Comparison of ENCODE assay signal across 25 mouse cellular contexts in genomic region chr11:48843202-48843601, GRCm38 (mm10). TPM values are rescaled to one million over a fixed set of nuclear protein-coding genes. Genes with fewer than 3 reads are reported as not detected.
A peak's percentile ranks its signal among the peaks of the same experiment; 100 is the strongest.
DNase-seq lines count a peak whose midpoint lies in the region; ATAC-seq and TF ChIP-seq lines count a peak whose summit lies in the region.
"Had no signal": no experiment of that assay in that cellular context is flagged by ENCODE, and none has a peak within 500 bp of the region (broad histone marks: within the 10 kb centered on the region; RNA-seq: fewer than 3 reads in every experiment).

No protein-coding gene starts in this region.

- intact Hi-C loops in left cerebral cortex, postnatal 14 days (cut with DNase I) = no loop called here

- no peak for TF ChIP-seq CTCF in kidney, adult 2 months (conservative IDR thresholded peaks at IDR 0.05; ENCODE audit: insufficient read depth, insufficient read length, low read depth, low read length)
- no peak for TF ChIP-seq CTCF in forebrain, postnatal 0 days (IDR thresholded peaks at IDR 0.05; ENCODE audit: low read depth)

- 81% methylated on average over 11 of the region's 11 CpGs for WGBS in kidney, embryonic 15.5 days
- 53% methylated on average over 11 of the region's 11 CpGs for WGBS in kidney, adult 2 months
- 85% methylated on average over 11 of the region's 11 CpGs for WGBS in forebrain, postnatal 0 days

- no peak for ATAC-seq in kidney, embryonic 15.5 days (replicated peaks; ENCODE audit: low FRiP score)
- no peak for ATAC-seq in forebrain, postnatal 0 days
- ATAC-seq: activated CD4-positive, CD25-positive, alpha-beta regulatory T cell, adult 4 months; forebrain, embryonic 13.5 days; liver, embryonic 12.5 days; midbrain, embryonic 13.5 days had no signal

- no peak overlapping the region for H3K27ac ChIP-seq in kidney, embryonic 15.5 days
- peak overlapping the region; percentile 97 for H3K27ac ChIP-seq in kidney, adult 2 months (ENCODE audit: insufficient read depth, low read depth, low read length)
- no peak overlapping the region for H3K27ac ChIP-seq in forebrain, postnatal 0 days (ENCODE audit: low read depth, low read length)
- H3K27ac ChIP-seq: embryonic facial prominence, embryonic 13.5 days; forebrain, embryonic 13.5 days; hindbrain, embryonic 12.5 days; limb, embryonic 12.5 days; liver, embryonic 12.5 days; midbrain, embryonic 13.5 days had no signal

- H3K4me3 ChIP-seq in kidney, embryonic 15.5 days (replicated peaks) = no peak overlapping the region
- H3K4me3 ChIP-seq in kidney, adult 2 months (ENCODE audit: insufficient read depth, low read depth, low read length) = no peak overlapping the region
- no peak overlapping the region for H3K4me3 ChIP-seq in forebrain, postnatal 0 days (ENCODE audit: low read depth, low read length)
- H3K4me3 ChIP-seq: embryonic facial prominence, embryonic 13.5 days; erythroblast, embryonic 14.5 days; forebrain, embryonic 13.5 days; hindbrain, embryonic 12.5 days; limb, embryonic 12.5 days; liver, embryonic 12.5 days; megakaryocyte, embryonic 14.5 days; midbrain, embryonic 13.5 days had no signal

- no peak overlapping the region for H3K4me2 ChIP-seq in kidney, embryonic 15.5 days
- H3K4me2 ChIP-seq in forebrain, postnatal 0 days (ENCODE audit: low read depth) = no peak overlapping the region
- H3K4me2 ChIP-seq: embryonic facial prominence, embryonic 13.5 days; forebrain, embryonic 13.5 days; hindbrain, embryonic 12.5 days; limb, embryonic 12.5 days; liver, embryonic 12.5 days; lung, embryonic 14.5 days; midbrain, embryonic 13.5 days had no signal

- DNase-seq in kidney, adult 11 months = peak; percentile 87
- peak; percentile 82 for DNase-seq in A20 (ENCODE audit: low read depth, low spot score)
- DNase-seq in kidney, adult 2 months = peak; percentile 93
- DNase-seq in kidney, postnatal 14 days = peak; percentile 74
- no peak for DNase-seq in forebrain, postnatal 0 days
- no peak for DNase-seq in retina, embryonic 14.5 days (ENCODE audit: low spot score)
- DNase-seq in left cerebral cortex, postnatal 14 days (ENCODE audit: low spot score in 2 of 2) = no peak
- DNase-seq: adrenal gland, adult 8-10 months; cerebellum, adult 11-12 months; cerebellum, postnatal 25 days; gastrocnemius, postnatal 25 days; heart, adult 18-20 months; lung, embryonic 14.5 days; lung, postnatal 36 days; right cerebral cortex, postnatal 14 days had no signal

- no peaks in the 10 kb centered on the region for H3K36me3 ChIP-seq in kidney, embryonic 15.5 days
- H3K36me3 ChIP-seq in kidney, adult 2 months (ENCODE audit: control insufficient read depth, insufficient read depth, low read length) = no peaks in the 10 kb centered on the region
- H3K36me3 ChIP-seq in forebrain, postnatal 0 days (ENCODE audit: insufficient read depth) = no peaks in the 10 kb centered on the region
- H3K36me3 ChIP-seq: embryonic facial prominence, embryonic 13.5 days; hindbrain, embryonic 12.5 days; limb, embryonic 12.5 days; liver, embryonic 12.5 days; midbrain, embryonic 13.5 days had no signal

- H3K9ac ChIP-seq in kidney, embryonic 15.5 days = no peak overlapping the region
- no peak overlapping the region for H3K9ac ChIP-seq in forebrain, postnatal 0 days
- H3K9ac ChIP-seq: embryonic facial prominence, embryonic 13.5 days; forebrain, embryonic 13.5 days; hindbrain, embryonic 12.5 days; limb, embryonic 12.5 days; liver, embryonic 12.5 days; lung, embryonic 14.5 days; midbrain, embryonic 13.5 days had no signal

- 0 out of 2 replicates have a peak, but pooled peaks cover 9% of the 10 kb centered on the region for H3K27me3 ChIP-seq in kidney, embryonic 15.5 days
- H3K27me3 ChIP-seq in kidney, adult 2 months (replicated peaks; ENCODE audit: control insufficient read depth, insufficient read depth, low read length) = no peaks in the 10 kb centered on the region
- H3K27me3 ChIP-seq in forebrain, postnatal 0 days (ENCODE audit: insufficient read depth, low read length) = no peaks in the 10 kb centered on the region
- H3K27me3 ChIP-seq: forebrain, embryonic 13.5 days; megakaryocyte, embryonic 14.5 days had no signal

- peaks cover 10% of the 10 kb centered on the region for H3K4me1 ChIP-seq in kidney, embryonic 15.5 days
- peaks cover 26% of the 10 kb centered on the region for H3K4me1 ChIP-seq in kidney, adult 2 months (ENCODE audit: control insufficient read depth, insufficient read depth, low read length)
- peaks cover 6% of the 10 kb centered on the region for H3K4me1 ChIP-seq in forebrain, postnatal 0 days (ENCODE audit: insufficient read depth)

- no peaks in the 10 kb centered on the region for H3K9me3 ChIP-seq in kidney, embryonic 15.5 days (replicated peaks)
- H3K9me3 ChIP-seq in forebrain, postnatal 0 days (ENCODE audit: low read length) = no peaks in the 10 kb centered on the region
- H3K9me3 ChIP-seq: embryonic facial prominence, embryonic 13.5 days; forebrain, embryonic 13.5 days; hindbrain, embryonic 12.5 days; limb, embryonic 12.5 days; liver, embryonic 12.5 days; megakaryocyte, embryonic 14.5 days; midbrain, embryonic 13.5 days had no signal

- peak; percentile 63 for TF ChIP-seq POLR2A in kidney, adult 2 months (IDR thresholded peaks at IDR 0.05; ENCODE audit: low read depth, low read length)

RNA-seq across cellular contexts. Expression of gene Gm12184, which starts 16.7 kb away (rescaled TPM):
- polyA plus RNA-seq in kidney, embryonic 15.5 days (2015; fragmentation: Nextera tagmentation; extraction: Ambion mirVana) = 1.6 and 2.9 TPM in 2 replicates
- 9.7 and 10.4 TPM in 2 replicates for polyA plus RNA-seq in kidney, adult 2 months (2012; rRNA removed)
- 8.0 and 9.3 TPM in 2 replicates for total RNA-seq in forebrain, postnatal 0 days (2014; rRNA removed)
- 3.7 and 5.0 TPM in 2 replicates for polyA plus RNA-seq in forebrain, postnatal 0 days (2015; fragmentation: Nextera tagmentation; extraction: Ambion mirVana)
- 1 to 10 TPM; 1.2 to 1.6 TPM for total RNA-seq in left cerebral cortex, postnatal 14 days (2021)

RNA-seq across cellular contexts. Expression of gene Trim7, which starts 17.3 kb away (rescaled TPM):
- 3.7 and 4.0 TPM in 2 replicates for polyA plus RNA-seq in kidney, embryonic 15.5 days (2015; fragmentation: Nextera tagmentation; extraction: Ambion mirVana)
- polyA plus RNA-seq in kidney, adult 2 months (2012; rRNA removed) = 80.3 and 98.8 TPM in 2 replicates
- 5.6 and 9.5 TPM in 2 replicates for total RNA-seq in forebrain, postnatal 0 days (2014; rRNA removed)
- 1.9 and 2.5 TPM in 2 replicates for polyA plus RNA-seq in forebrain, postnatal 0 days (2015; fragmentation: Nextera tagmentation; extraction: Ambion mirVana)
- total RNA-seq in left cerebral cortex, postnatal 14 days (2021) = 1 to 10 TPM; 1.4 to 1.8 TPM
- polyA plus RNA-seq: erythroblast, embryonic 14.5 days; liver, embryonic 12.5 days had no signal

RNA-seq across cellular contexts. Expression of gene Trim41, which starts 26.0 kb away (rescaled TPM):
- 6.6 and 7.0 TPM in 2 replicates for polyA plus RNA-seq in kidney, embryonic 15.5 days (2015; fragmentation: Nextera tagmentation; extraction: Ambion mirVana)
- 26.3 and 27.3 TPM in 2 replicates for polyA plus RNA-seq in kidney, adult 2 months (2012; rRNA removed)
- total RNA-seq in forebrain, postnatal 0 days (2014; rRNA removed) = 42.2 and 47.1 TPM in 2 replicates
- polyA plus RNA-seq in forebrain, postnatal 0 days (2015; fragmentation: Nextera tagmentation; extraction: Ambion mirVana) = 4.4 TPM in 2 replicates
- 10 to 100 TPM; 52.0 to 56.4 TPM for total RNA-seq in left cerebral cortex, postnatal 14 days (2021)

RNA-seq across cellular contexts. Expression of gene Irgm1, which starts 28.3 kb away (rescaled TPM):
- 15.2 and 15.5 TPM in 2 replicates for polyA plus RNA-seq in kidney, embryonic 15.5 days (2015; fragmentation: Nextera tagmentation; extraction: Ambion mirVana)
- polyA plus RNA-seq in kidney, adult 2 months (2012; rRNA removed) = 24.4 and 28.2 TPM in 2 replicates
- total RNA-seq in forebrain, postnatal 0 days (2014; rRNA removed) = 3.0 and 6.7 TPM in 2 replicates
- polyA plus RNA-seq in forebrain, postnatal 0 days (2015; fragmentation: Nextera tagmentation; extraction: Ambion mirVana) = 3.5 and 4.9 TPM in 2 replicates
- 1 to 10 TPM; 3.7 TPM for total RNA-seq in left cerebral cortex, postnatal 14 days (2021)
- polyA plus RNA-seq: erythroblast, embryonic 14.5 days had no signal

RNA-seq across cellular contexts. Expression of gene Rack1, which starts 43.1 kb away (rescaled TPM):
- 775 and 792 TPM in 2 replicates for polyA plus RNA-seq in kidney, embryonic 15.5 days (2015; fragmentation: Nextera tagmentation; extraction: Ambion mirVana)
- 1,151 and 1,243 TPM in 2 replicates for polyA plus RNA-seq in kidney, adult 2 months (2012; rRNA removed)
- total RNA-seq in forebrain, postnatal 0 days (2014; rRNA removed) = 1,021 and 1,323 TPM in 2 replicates
- polyA plus RNA-seq in forebrain, postnatal 0 days (2015; fragmentation: Nextera tagmentation; extraction: Ambion mirVana) = 368 and 466 TPM in 2 replicates
- total RNA-seq in left cerebral cortex, postnatal 14 days (2021) = 100 to 1,000 TPM; 252 to 259 TPM

Comparison
In these comparisons a context has a peak if more than half of its experiments do, and no peak if none do; other contexts are left out.
1. RNA of gene Trim7, which starts 17.3 kb away (polyA plus RNA-seq): 80.3 to 98.8 TPM in kidney, adult 2 months; 3.7 to 4.0 TPM in kidney, embryonic 15.5 days and 1.9 to 2.5 TPM in forebrain, postnatal 0 days; every median in the first group is over 10 times any median in the second.
2. DNase-seq: peak in kidney, adult 11 months (single experiment), A20 (single experiment), kidney, adult 2 months (single experiment) and kidney, postnatal 14 days (single experiment); none in forebrain, postnatal 0 days (single experiment), retina, embryonic 14.5 days (single experiment) and left cerebral cortex, postnatal 14 days (0 of 2).